Mouse (Mus musculus): ENCODE data around the gene Olfr820. TPM values are rescaled to one million over a fixed set of nuclear protein-coding genes. Genes with fewer than 3 reads are reported as not detected.
"Not testable (repeated sequence)": the region's sequence is repeated elsewhere in the genome, so short reads cannot be mapped to it uniquely, and the experiment has no call there.

Gene Olfr820
- not detected in 2 replicates for polyA plus RNA-seq (2015; fragmentation: Nextera tagmentation; extraction: Ambion mirVana)

- Histone ChIP-seq H3K9ac (no peak within 1 kb of the TSS), H3K27ac (no peak within 1 kb of the TSS), H3K36me3 (no peaks in the 10 kb centered on the region), H3K9me3 (replicated peaks) (no peaks in the 10 kb centered on the region), H3K4me1 (replicated peaks) (no peaks in the 10 kb centered on the region), H3K4me3 (replicated peaks) (no peak within 1 kb of the TSS), H3K27me3 (no peaks in the 10 kb centered on the region), H3K4me2 (no peak within 1 kb of the TSS)
- ATAC-seq (ENCODE audit: low read depth) (no peak), DNase-seq (no peak)
Observed at GRCm38 (mm10) chr10:130012321-130012720, at the start of gene Olfr820. Olfr820 (plus strand) TSS chr10:130012621.

DNA sequence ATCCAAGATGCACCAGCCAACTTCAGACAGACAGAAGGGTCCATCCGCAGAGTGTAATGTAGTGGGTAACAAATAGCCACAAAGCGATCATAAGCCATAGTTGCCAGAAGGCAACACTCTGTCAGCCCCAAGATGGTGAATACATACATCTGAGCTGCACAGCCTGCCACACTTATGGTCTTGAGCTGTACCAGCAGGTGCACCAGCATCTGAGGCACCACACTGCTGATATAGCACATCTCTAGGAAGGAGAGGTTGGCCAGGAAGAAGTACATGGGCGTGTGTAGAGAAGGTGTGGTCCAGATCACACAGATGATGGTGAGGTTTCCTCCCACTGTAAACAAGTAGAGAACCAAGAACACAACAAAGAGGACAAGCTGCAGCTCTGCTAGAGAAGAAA lies 46.2 kb upstream of the Olfr820 start:
- H3K36me3 ChIP-seq; H3K9ac ChIP-seq; ATAC-seq (ENCODE audit: low read depth); H3K4me1 ChIP-seq (replicated peaks); H3K4me2 ChIP-seq; DNase-seq; H3K27me3 ChIP-seq; H3K9me3 ChIP-seq (replicated peaks); H3K4me3 ChIP-seq (replicated peaks); H3K27ac ChIP-seq: not testable (repeated sequence)
- WGBS (ENCODE audit: insufficient replicate concordance): 73% methylated on average over 2 of the region's 3 CpGs

- H3K4me1 ChIP-seq (replicated peaks); DNase-seq; H3K9me3 ChIP-seq (replicated peaks); H3K27ac ChIP-seq; H3K9ac ChIP-seq; H3K27me3 ChIP-seq; H3K4me3 ChIP-seq (replicated peaks); H3K4me2 ChIP-seq; ATAC-seq (ENCODE audit: low read depth); H3K36me3 ChIP-seq: not testable (repeated sequence)
- 56% methylated on average over 2 of the region's 2 CpGs for WGBS (ENCODE audit: insufficient replicate concordance)
Observed at GRCm38 (mm10) chr10:129967166-129967565, 45.3 kb upstream of the Olfr820 start, which contains the start of gene Olfr819. Olfr819 (minus strand) TSS chr10:129967266.

- not testable (repeated sequence) for ATAC-seq (ENCODE audit: low read depth)
Observed at GRCm38 (mm10) chr10:129972994-129973393, 39.4 kb upstream of the Olfr820 start.

DNA sequence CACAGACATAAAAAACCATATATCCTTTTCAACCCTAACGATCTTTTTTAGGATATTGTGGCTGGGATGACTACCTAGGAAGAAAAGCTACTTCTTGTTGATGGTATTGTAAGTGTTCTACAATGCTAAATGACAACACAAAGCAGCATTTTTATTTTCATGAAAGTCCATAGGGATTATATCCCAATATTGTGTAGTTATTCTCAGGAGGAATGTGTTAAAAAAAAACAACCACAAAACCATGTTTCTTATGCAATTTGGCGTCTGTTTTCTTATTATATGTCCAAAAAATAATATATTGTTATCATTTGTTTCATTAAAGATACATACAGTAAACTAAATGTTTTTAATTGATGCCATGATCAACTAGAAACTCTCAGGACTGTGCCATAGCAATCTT lies 36.4 kb upstream of the Olfr820 start, which contains the start of gene Olfr247:
Gene Olfr247 (minus strand): TSS at position 101 of the 400 bp plus-strand sequence.
- ATAC-seq (ENCODE audit: low read depth); H3K36me3 ChIP-seq; H3K4me3 ChIP-seq (replicated peaks): not testable (repeated sequence)

More at GRCm38 (mm10) chr10:129972994-129973393, 39.4 kb upstream of the Olfr820 start:
- H3K27me3 ChIP-seq; H3K4me3 ChIP-seq (replicated peaks); H3K9ac ChIP-seq; H3K36me3 ChIP-seq; H3K9me3 ChIP-seq (replicated peaks); H3K4me1 ChIP-seq (replicated peaks); H3K4me2 ChIP-seq; H3K27ac ChIP-seq; DNase-seq: not testable (repeated sequence)
- no CpG with 5 or more reads among the region's 3 CpGs for WGBS (ENCODE audit: insufficient replicate concordance)

GRCm38 (mm10) chr10:129981867-129982266 lies 30.6 kb upstream of the Olfr820 start:
- not testable (repeated sequence) for H3K9ac ChIP-seq; H3K4me3 ChIP-seq (replicated peaks); H3K9me3 ChIP-seq (replicated peaks); DNase-seq; H3K27me3 ChIP-seq; H3K36me3 ChIP-seq; H3K27ac ChIP-seq; ATAC-seq (ENCODE audit: low read depth); H3K4me1 ChIP-seq (replicated peaks); H3K4me2 ChIP-seq
- no CpG with 5 or more reads among the region's 3 CpGs for WGBS (ENCODE audit: insufficient replicate concordance)

More for the DNA sequence above, 36.4 kb upstream of the Olfr820 start, which contains the start of gene Olfr247:
- not testable (repeated sequence) for H3K27me3 ChIP-seq; H3K27ac ChIP-seq; H3K4me2 ChIP-seq; H3K4me1 ChIP-seq (replicated peaks); DNase-seq; H3K9me3 ChIP-seq (replicated peaks); H3K9ac ChIP-seq
- WGBS (ENCODE audit: insufficient replicate concordance): no CpG with 5 or more reads among the region's 2 CpGs

- H3K9ac ChIP-seq; H3K4me2 ChIP-seq; H3K4me1 ChIP-seq (replicated peaks); DNase-seq; ATAC-seq (ENCODE audit: low read depth); H3K4me3 ChIP-seq (replicated peaks); H3K9me3 ChIP-seq (replicated peaks); H3K36me3 ChIP-seq; H3K27ac ChIP-seq; H3K27me3 ChIP-seq: not testable (repeated sequence)
- WGBS (ENCODE audit: insufficient replicate concordance): no CpG with 5 or more reads among the region's 1 CpGs
Observed at GRCm38 (mm10) chr10:129984962-129985361, 27.5 kb upstream of the Olfr820 start, which contains the start of gene Gm10310. Gm10310 (minus strand) TSS chr10:129985062.

DNA sequence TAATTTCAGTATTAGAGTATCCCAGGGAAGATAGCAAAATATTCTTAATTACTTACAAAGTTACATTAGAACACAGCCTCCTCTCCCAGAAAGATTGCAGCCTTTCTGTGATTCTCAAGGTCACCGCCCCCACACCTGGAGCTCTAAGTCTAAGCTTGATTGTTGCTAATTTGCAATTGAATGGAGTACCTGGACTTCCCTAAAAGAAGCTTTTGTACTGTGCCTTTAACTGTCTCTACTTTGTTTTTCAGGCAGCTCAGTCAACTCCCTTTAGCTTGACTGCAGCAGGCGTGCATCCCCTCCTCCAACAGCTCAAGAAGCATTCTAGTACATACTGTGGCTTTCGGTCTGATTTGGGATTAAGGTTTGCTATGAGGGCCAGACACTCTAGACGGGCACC lies 8.3 kb upstream of the Olfr820 start:
- not testable (repeated sequence) for H3K9me3 ChIP-seq (replicated peaks); H3K4me2 ChIP-seq; H3K9ac ChIP-seq; ATAC-seq (ENCODE audit: low read depth); H3K4me1 ChIP-seq (replicated peaks); H3K4me3 ChIP-seq (replicated peaks); H3K27me3 ChIP-seq; H3K36me3 ChIP-seq; DNase-seq; H3K27ac ChIP-seq
- WGBS (ENCODE audit: insufficient replicate concordance): 63% methylated on average over 4 of the region's 4 CpGs

- not testable (repeated sequence) for H3K36me3 ChIP-seq, H3K27me3 ChIP-seq
- WGBS (ENCODE audit: insufficient replicate concordance): 71% methylated on average over 4 of the region's 4 CpGs
Observed at GRCm38 (mm10) chr10:130005366-130005765, 7.1 kb upstream of the Olfr820 start.

GRCm38 (mm10) chr10:130030048-130030447 lies 17.6 kb downstream of the Olfr820 start, which contains the start of gene Olfr821:
Olfr821 (plus strand) TSS chr10:130030348.
- Histone ChIP-seq H3K4me3 (replicated peaks) (no peak within 1 kb of the TSS), H3K27ac (no peak within 1 kb of the TSS), H3K4me1 (replicated peaks) (no peaks in the 10 kb centered on the region), H3K4me2 (no peak within 1 kb of the TSS), H3K9ac (no peak within 1 kb of the TSS), H3K9me3 (replicated peaks) (no peaks in the 10 kb centered on the region; the same call in 1 of the 2 replicates), H3K27me3 (no peaks in the 10 kb centered on the region), H3K36me3 (no peaks in the 10 kb centered on the region)
- no peak for DNase-seq
- ATAC-seq (ENCODE audit: low read depth): no peak

More at GRCm38 (mm10) chr10:130005366-130005765, 7.1 kb upstream of the Olfr820 start:
- not testable (repeated sequence) for H3K9ac ChIP-seq; H3K4me2 ChIP-seq; H3K4me3 ChIP-seq (replicated peaks); DNase-seq; ATAC-seq (ENCODE audit: low read depth); H3K4me1 ChIP-seq (replicated peaks); H3K27ac ChIP-seq; H3K9me3 ChIP-seq (replicated peaks)

DNA sequence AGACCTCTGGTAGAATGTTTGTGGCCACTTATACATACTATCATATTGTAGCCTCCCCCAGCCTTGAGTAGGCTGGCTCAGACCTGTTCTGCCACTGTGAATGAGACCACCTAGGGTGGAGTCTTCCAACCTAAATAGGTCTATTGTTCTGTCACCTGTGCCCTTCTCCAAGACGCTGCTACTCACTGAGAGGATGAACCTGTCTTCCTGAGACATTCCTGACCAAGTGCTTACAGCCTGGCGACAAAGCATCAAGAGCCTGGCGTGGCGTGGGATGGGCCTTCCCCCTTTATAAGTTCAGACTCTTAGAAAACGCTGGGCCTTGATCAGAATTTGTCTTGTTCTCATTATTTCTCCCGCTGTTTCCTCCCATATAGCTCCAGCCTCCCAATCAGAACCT lies 24.7 kb downstream of the Olfr820 start:
- no peaks in the 10 kb centered on the region for H3K27me3 ChIP-seq
- no peak overlapping the region for H3K4me2 ChIP-seq
- DNase-seq (no peak), ATAC-seq (ENCODE audit: low read depth) (no peak)
- H3K36me3 ChIP-seq: no peaks in the 10 kb centered on the region
- H3K9me3 ChIP-seq (replicated peaks): no peaks in the 10 kb centered on the region; the same call in 1 of the 2 replicates
- no peak overlapping the region for H3K4me3 ChIP-seq (replicated peaks)
- no peak overlapping the region for H3K27ac ChIP-seq
- no peak overlapping the region for H3K9ac ChIP-seq
- WGBS (ENCODE audit: insufficient replicate concordance): 51% methylated on average over 6 of the region's 6 CpGs
- H3K4me1 ChIP-seq (replicated peaks): no peaks in the 10 kb centered on the region
